Mouse (Mus musculus): Measurements from ENCODE around the gene Apba1.

Apba1 gene

DNA sequence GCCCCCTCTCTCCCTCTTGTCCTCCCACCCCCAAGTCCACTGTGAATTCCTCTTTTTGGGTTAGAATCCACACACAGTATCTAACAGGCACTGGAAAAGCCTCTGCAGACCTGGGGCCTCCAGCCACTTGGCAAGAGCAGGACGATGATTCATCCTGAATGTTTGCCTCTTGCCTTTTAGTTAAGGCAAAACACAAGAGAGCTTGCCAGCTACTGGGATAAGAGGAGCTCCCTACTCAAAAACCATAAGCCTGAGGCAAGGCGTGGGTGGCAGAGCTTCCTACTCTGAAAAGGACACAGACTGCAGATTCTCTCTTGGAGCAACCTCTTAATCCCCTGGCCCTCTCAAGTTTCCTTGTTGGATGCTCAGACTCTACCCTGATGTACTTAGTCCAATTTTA is 208.5 kb downstream of the Apba1 start:
- in situ Hi-C loops (cut with MboI, MseI), result loop anchor here in 1 of 2 experiments (25.0 kb wide), 1 partner anchor 270 kb away; the partner anchor contains the start of gene Tjp2

GRCm38 (mm10) chr19:23968125-23968861 is 209.6 kb downstream of the Apba1 start:
- in situ Hi-C loops (cut with MboI, MseI), result loop anchor here in 1 of 2 experiments (25.0 kb wide), 1 partner anchor 269 kb away; the partner anchor contains the start of gene Tjp2

DNA sequence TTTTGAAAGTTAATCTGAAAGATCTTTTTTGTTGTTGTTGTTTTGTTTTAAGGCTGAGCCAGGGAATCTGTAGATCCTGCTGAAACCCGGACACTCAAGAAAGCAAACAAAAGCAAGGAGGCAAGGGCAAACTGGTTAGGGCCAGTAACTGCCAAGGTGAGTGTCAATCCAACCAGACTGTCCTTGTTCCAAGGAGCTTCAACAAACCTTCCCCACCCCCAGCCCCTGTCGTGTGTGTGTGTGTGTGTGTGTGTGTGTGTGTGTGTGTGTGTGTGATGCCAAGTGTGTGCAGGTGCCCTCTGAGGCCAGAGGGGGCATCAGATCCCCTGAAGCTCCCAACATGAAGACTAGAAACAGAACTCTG is 210.2 kb downstream of the Apba1 start:
- in situ Hi-C loops (cut with MboI, MseI), result loop anchor here in 1 of 2 experiments (25.0 kb wide), 1 partner anchor 268 kb away; the partner anchor contains the start of gene Tjp2

DNA sequence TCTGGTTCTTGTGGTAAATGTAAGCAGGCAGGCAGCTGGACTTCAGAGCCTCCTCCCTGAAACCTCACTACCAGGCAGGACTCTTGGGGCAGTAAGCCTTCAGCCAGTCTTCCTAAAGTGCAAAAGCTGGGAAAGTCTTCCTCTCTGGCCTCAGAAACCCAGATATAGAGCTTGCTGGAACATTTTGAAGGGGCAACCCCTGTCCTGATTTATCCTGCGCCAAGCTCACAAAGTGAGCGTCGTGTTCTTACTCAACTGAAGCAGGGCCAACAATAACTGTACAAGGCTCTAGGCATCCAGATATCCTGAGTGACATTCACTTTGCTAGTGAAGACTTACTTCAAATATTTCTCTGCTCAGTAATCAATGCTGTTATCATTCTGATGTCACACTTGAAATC is 211.7 kb downstream of the Apba1 start:
- in situ Hi-C loops (cut with MboI, MseI), result loop anchor here in 1 of 2 experiments (25.0 kb wide), 1 partner anchor 267 kb away; the partner anchor contains the start of gene Tjp2

GRCm38 (mm10) chr19:23971391-23971790 is 212.7 kb downstream of the Apba1 start:
- in situ Hi-C loops (cut with MboI, MseI), result loop anchor here in 1 of 2 experiments (25.0 kb wide), 1 partner anchor 266 kb away; the partner anchor contains the start of gene Tjp2

DNA sequence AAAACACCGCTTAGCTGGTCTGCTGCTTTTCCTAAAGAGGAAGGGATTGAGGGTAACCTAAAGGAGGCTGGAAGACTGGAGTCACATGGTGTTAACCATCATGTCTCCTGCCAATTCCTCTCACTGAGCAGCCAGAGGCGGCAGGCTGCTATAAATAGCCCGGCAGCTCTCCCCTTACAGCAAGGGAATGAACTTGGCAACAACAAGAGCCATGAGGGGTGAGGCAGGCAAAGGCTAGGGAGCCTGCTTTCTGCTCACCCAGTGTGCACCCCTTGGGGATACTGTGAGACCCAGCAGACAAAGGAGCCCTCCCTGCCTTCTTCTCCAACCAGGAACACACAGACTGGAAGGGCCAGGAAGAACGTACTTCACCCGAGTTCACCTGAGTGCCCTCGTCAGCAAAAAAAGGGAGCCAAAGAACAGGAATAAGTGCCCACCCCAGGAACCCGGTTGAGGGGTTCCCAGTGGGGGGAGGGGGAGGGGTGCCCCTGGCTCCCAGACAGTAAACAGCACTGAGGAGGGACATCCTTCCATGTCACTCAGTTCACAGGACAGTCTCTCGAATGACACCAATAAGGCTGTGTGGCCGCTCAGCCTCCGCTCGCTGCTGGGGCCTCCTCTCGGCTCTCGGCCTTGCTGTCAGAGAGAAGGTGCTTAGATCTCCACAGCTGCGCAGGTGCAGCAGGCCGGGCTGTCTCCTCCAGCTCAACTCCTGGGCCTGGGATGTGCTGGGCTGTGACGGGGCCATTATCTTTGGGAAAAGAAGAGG is 214.4 kb downstream of the Apba1 start:
- in situ Hi-C loops (cut with MboI, MseI), result loop anchor here in 1 of 2 experiments (25.0 kb wide), 1 partner anchor 264 kb away; the partner anchor contains the start of gene Tjp2

- in situ Hi-C loops (cut with MboI, MseI), result no loop called here
Observed at GRCm38 (mm10) chr19:23977901-23978443, 219.3 kb downstream of the Apba1 start.

DNA sequence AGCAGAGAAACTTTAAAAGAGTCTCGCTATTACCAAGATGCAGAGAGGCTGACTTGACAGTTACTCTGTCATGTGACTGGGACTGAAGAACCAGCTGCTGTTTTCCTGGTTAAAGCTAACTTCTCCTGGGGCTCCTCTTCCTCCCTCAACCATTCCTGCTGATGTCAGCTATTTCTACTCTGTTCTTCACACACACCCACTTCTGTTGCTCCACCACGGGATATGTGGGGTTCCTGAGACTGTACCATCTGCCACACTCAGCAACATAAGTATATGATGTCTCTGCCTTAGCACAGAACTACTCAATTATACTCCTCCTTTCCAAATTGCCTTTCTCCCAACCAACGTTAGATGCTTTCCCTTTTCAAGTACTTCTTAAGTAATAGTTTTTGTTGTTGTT is 221.9 kb downstream of the Apba1 start:
- in situ Hi-C loops (cut with MboI, MseI), result no loop called here

DNA sequence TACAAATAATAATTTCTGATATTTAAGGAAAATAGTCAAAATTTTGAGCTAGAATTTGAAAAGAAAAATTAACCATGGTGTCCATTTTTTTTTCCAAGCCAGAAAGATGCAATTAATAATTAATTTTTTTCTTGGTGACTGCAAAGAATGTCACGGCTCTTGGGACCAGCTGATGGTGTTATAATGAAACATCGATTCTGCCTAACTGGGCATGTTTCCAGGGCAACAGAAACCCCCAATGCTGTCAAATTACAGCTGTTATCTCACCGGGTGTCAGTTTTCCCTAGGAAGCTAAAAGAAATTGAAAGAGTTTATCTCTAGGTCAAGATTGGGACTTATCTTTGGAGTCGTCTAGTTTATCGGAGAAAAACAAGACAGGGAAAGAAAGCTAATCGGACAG is 225.5 kb downstream of the Apba1 start:
- in situ Hi-C loops (cut with MboI, MseI), result no loop called here

DNA sequence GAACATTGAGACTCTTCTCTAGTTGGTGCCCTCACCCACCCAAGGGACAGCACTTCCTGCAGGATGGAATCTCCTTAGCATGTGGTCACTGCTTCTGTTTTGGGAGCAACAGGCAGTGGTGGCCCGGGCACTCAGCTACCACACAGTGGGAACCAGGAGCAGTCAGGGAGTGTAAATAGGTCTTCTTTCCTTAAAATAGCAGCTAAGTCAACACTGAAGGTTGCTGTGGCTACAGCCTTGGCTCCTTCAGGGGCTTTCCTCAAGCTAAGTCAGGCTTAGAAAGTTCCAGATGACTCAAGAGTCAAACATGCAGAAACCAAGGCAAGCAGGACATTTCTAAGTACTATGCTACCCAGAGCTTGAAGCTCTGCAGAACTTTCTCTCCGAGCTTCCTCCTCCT is 228.6 kb downstream of the Apba1 start:
- in situ Hi-C loops (cut with MboI, MseI), result no loop called here

GRCm38 (mm10) chr19:23988166-23988565 is 229.5 kb downstream of the Apba1 start:
- in situ Hi-C loops (cut with MboI, MseI), result no loop called here

GRCm38 (mm10) chr19:23995766-23996399 is 237.2 kb downstream of the Apba1 start:
- in situ Hi-C loops (cut with MboI, MseI), result no loop called here

Measured in T-helper 17 cell (primary cell).